Mouse (Mus musculus): ENCODE results near the gene Gm45233. TPM values are rescaled to one million over a fixed set of nuclear protein-coding genes. Genes with fewer than 3 reads are reported as not detected.

Gene Gm45233
- polyA plus RNA-seq, 1 experiment from 2014 or later = not detected

DNA sequence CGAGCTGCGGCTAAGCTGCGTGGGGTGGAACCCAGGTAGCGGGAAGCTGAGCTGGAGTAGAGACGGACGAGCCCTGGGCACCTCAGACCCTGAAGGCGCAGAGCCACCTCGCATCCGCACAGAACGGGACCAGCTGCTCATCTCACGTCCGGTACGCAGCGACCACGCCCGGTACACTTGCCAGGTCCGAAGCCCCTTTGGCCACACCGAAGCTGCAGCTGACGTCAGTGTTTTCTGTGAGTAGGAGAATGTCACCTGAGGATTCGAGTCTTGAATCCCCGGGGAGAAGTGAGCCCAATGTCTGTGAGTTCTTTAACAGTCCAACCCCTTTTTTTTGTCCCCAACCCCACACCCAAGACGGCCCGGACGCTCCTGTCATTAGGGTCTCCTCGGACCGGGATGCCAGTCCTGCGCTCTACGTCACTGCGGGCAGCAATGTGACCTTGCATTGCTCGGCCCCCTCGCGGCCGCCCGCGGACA is 21.0 kb downstream of the Gm45233 start:
- H3K27ac ChIP-seq (replicated peaks in 1 of 2; ENCODE audit: control insufficient read depth in 1 of 2, insufficient read depth in 1 of 2, low read depth in 2 of 2, low read length in 2 of 2) = no peak overlapping the region
- peak overlapping the region; percentile 44 to 50 for H3K4me3 ChIP-seq (ENCODE audit: control insufficient read depth in 1 of 2, insufficient read depth in 1 of 2, low read depth in 1 of 2, low read length in 2 of 2)
- 7% methylated on average over 35 of the region's 35 CpGs for WGBS
- no peaks in the 10 kb centered on the region for H3K9me3 ChIP-seq (ENCODE audit: control insufficient read depth, low read length)
- no peaks in the 10 kb centered on the region for H3K36me3 ChIP-seq (ENCODE audit: control insufficient read depth, insufficient read depth, low read length)
- H3K4me1 ChIP-seq (ENCODE audit: control insufficient read depth in 2 of 2, insufficient read depth in 2 of 2, low read length in 2 of 2) = peaks cover 7 to 11% of the 10 kb centered on the region in 2 experiments; a peak in 1 of 4 replicates
- peak overlapping the region; percentile 67 for H3K9ac ChIP-seq (ENCODE audit: low read length)
- peak overlapping the region; percentile 96 for H3K4me2 ChIP-seq (ENCODE audit: low read length)
- peak; percentile 78 for ATAC-seq (ENCODE audit: insufficient number of reproducible peaks, insufficient read depth, low FRiP score, low read depth)
- H3K27me3 ChIP-seq (ENCODE audit: control insufficient read depth, insufficient read depth, low read length) = no peaks in the 10 kb centered on the region; the same call in 1 of the 2 replicates

DNA sequence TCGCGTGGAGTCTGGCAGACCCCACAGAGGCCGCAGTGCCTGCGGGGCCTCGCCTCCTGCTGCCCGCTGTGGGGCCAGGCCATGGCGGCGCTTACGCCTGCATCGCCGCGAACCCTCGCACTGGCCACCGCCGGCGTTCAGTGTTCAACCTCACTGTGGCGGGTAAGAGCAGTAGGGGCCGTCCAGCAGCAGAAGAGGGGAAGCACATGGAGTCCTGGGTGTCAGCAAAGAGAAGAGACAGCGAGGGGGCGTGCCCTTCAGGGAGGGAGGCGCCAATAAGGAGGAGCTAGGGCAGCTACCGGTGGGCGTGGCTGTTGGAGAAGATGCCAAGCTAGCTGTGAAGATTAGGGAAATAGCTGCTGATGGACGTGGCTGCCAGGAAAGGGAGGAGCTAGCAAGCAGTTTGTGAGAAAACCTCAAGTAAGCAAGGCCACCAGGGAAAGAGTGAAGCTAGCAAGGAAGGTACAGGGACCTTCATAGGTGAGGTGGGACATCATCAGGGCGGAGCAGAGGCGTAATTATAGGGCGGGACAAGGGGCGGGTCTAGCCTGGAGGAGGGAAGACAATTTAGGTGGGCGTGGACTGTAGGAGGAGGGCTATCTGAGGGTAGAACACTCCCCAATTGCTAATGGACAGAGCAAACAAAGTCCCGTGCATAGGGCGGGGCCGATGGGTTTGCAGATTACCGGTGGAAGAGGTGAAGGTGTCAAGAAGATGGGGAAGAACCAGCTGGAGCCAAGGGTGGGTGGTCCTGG is 21.6 kb downstream of the Gm45233 start:
- H3K4me3 ChIP-seq (ENCODE audit: control insufficient read depth in 1 of 2, insufficient read depth in 1 of 2, low read depth in 1 of 2, low read length in 2 of 2) = peak overlapping the region; percentile 44 to 50
- H3K36me3 ChIP-seq (ENCODE audit: control insufficient read depth, insufficient read depth, low read length) = no peaks in the 10 kb centered on the region
- 0 out of 4 replicates have a peak overlapping the region, but pooled peaks of 1 of the 2 experiments have one; percentile 1 for H3K27ac ChIP-seq (replicated peaks in 1 of 2; ENCODE audit: control insufficient read depth in 1 of 2, insufficient read depth in 1 of 2, low read depth in 2 of 2, low read length in 2 of 2)
- peak overlapping the region; percentile 96 for H3K4me2 ChIP-seq (ENCODE audit: low read length)
- no peaks in the 10 kb centered on the region; the same call in 1 of the 2 replicates for H3K27me3 ChIP-seq (ENCODE audit: control insufficient read depth, insufficient read depth, low read length)
- peaks cover 7 to 11% of the 10 kb centered on the region in 2 experiments; a peak in 1 of 4 replicates for H3K4me1 ChIP-seq (ENCODE audit: control insufficient read depth in 2 of 2, insufficient read depth in 2 of 2, low read length in 2 of 2)
- no peaks in the 10 kb centered on the region for H3K9me3 ChIP-seq (ENCODE audit: control insufficient read depth, low read length)
- peak; percentile 76 for ATAC-seq (ENCODE audit: insufficient number of reproducible peaks, insufficient read depth, low FRiP score, low read depth)
- WGBS = under 1% methylated on average over 33 of the region's 33 CpGs
- H3K9ac ChIP-seq (ENCODE audit: low read length) = peak overlapping the region; percentile 67

DNA sequence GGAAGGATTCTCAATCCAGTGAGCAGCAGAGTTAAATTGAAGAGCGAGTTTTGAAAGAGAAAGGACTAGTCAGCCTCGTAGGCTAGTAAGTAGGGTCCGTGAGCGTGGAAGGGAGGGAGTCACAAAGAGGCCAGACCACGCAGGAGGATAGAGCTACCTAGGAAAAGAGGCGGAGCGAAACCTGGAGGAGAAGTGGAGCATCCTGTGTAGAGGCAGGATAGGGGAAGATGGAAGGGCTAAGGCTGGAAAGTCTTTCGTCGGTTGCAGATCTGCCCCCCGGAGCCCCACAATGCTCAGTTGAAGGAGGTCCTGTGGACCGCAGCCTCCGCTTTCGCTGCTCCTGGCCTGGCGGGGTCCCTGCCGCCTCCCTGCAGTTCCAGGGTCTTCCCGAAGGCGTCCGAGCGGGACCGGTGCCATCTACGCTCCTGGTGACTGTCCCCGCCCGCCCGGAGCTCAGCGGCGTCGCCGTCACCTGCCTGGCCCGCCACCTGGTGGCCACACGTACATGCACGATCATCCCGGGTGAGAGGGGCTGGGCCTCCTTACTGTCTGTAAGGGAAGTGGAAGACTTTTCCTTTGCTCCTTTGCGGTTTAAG is 22.3 kb downstream of the Gm45233 start:
- peak; percentile 62 for ATAC-seq (ENCODE audit: insufficient number of reproducible peaks, insufficient read depth, low FRiP score, low read depth)
- H3K27ac ChIP-seq (replicated peaks in 1 of 2; ENCODE audit: control insufficient read depth in 1 of 2, insufficient read depth in 1 of 2, low read depth in 2 of 2, low read length in 2 of 2) = 0 out of 4 replicates have a peak overlapping the region, but pooled peaks of 1 of the 2 experiments have one; percentile 1
- peak overlapping the region; percentile 96 for H3K4me2 ChIP-seq (ENCODE audit: low read length)
- peak overlapping the region; percentile 44 to 50 for H3K4me3 ChIP-seq (ENCODE audit: control insufficient read depth in 1 of 2, insufficient read depth in 1 of 2, low read depth in 1 of 2, low read length in 2 of 2)
- peak overlapping the region; percentile 67 for H3K9ac ChIP-seq (ENCODE audit: low read length)
- no peaks in the 10 kb centered on the region for H3K9me3 ChIP-seq (ENCODE audit: control insufficient read depth, low read length)
- under 1% methylated on average over 33 of the region's 33 CpGs for WGBS
- peaks cover 7 to 11% of the 10 kb centered on the region in 2 experiments; a peak in 1 of 4 replicates for H3K4me1 ChIP-seq (ENCODE audit: control insufficient read depth in 2 of 2, insufficient read depth in 2 of 2, low read length in 2 of 2)
- H3K36me3 ChIP-seq (ENCODE audit: control insufficient read depth, insufficient read depth, low read length) = no peaks in the 10 kb centered on the region
- H3K27me3 ChIP-seq (ENCODE audit: control insufficient read depth, insufficient read depth, low read length) = no peaks in the 10 kb centered on the region; the same call in 1 of the 2 replicates

DNA sequence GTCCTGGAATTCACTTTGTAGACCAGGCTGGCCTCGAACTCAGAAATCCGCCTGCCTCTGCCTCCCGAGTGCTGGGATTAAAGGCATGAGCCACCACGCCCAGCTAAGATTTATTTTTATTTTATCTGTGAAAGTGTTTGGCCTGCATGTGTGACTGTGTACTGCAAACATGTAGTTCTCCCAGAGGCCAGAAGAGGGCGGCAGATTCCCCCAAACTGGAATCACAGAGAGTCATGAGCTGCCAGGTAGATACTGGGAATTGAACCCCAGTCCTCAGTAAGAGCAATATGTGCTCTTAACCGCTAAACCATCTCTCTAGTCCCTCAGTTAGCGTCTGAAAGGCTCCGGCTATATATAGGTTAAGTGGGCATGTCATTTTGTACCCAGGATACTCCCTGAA is 26.4 kb downstream of the Gm45233 start:
- H3K4me3 ChIP-seq (ENCODE audit: control insufficient read depth in 1 of 2, insufficient read depth in 1 of 2, low read depth in 1 of 2, low read length in 2 of 2) = no peak overlapping the region
- no peak overlapping the region for H3K27ac ChIP-seq (replicated peaks in 1 of 2; ENCODE audit: control insufficient read depth in 1 of 2, insufficient read depth in 1 of 2, low read depth in 2 of 2, low read length in 2 of 2)
- H3K4me2 ChIP-seq (ENCODE audit: low read length) = no peak overlapping the region
- H3K4me1 ChIP-seq (ENCODE audit: control insufficient read depth in 2 of 2, insufficient read depth in 2 of 2, low read length in 2 of 2) = peaks cover 5 to 8% of the 10 kb centered on the region in 2 experiments; a peak in 1 of 4 replicates
- no peak overlapping the region for H3K9ac ChIP-seq (ENCODE audit: low read length)
- peaks cover 10% of the 10 kb centered on the region for H3K27me3 ChIP-seq (ENCODE audit: control insufficient read depth, insufficient read depth, low read length)
- no peaks in the 10 kb centered on the region for H3K9me3 ChIP-seq (ENCODE audit: control insufficient read depth, low read length)
- no peak for ATAC-seq (ENCODE audit: insufficient number of reproducible peaks, insufficient read depth, low FRiP score, low read depth)
- no peaks in the 10 kb centered on the region for H3K36me3 ChIP-seq (ENCODE audit: control insufficient read depth, insufficient read depth, low read length)
- WGBS = 41% methylated on average over 8 of the region's 8 CpGs

DNA sequence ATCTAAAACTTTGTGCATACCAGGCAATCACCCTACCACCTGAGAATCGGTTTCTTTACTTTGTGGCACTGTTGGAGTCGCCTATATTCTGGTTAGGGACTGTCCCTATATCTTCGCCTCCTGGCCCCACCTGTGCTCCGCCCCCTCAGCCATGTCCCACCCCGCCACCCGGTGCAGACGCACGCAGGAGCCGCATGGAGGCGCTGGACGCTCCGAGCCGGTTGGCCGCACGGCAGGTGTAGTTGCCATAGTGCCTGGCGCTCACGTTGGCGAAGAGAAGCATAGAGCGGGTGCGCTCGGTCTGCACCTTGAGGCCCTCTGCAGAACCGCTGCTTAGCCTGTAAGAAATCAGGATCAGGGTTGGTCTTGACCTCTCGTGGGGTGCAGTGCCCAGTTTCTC is 31.8 kb downstream of the Gm45233 start:
- no peaks in the 10 kb centered on the region for H3K36me3 ChIP-seq (ENCODE audit: control insufficient read depth, insufficient read depth, low read length)
- no peak overlapping the region for H3K4me2 ChIP-seq (ENCODE audit: low read length)
- H3K9ac ChIP-seq (ENCODE audit: low read length) = no peak overlapping the region
- H3K27ac ChIP-seq (replicated peaks in 1 of 2; ENCODE audit: control insufficient read depth in 1 of 2, insufficient read depth in 1 of 2, low read depth in 2 of 2, low read length in 2 of 2) = no peak overlapping the region
- H3K4me1 ChIP-seq (ENCODE audit: control insufficient read depth in 2 of 2, insufficient read depth in 2 of 2, low read length in 2 of 2) = no peaks in the 10 kb centered on the region
- peaks cover 47% of the 10 kb centered on the region for H3K27me3 ChIP-seq (ENCODE audit: control insufficient read depth, insufficient read depth, low read length)
- no peaks in the 10 kb centered on the region for H3K9me3 ChIP-seq (ENCODE audit: control insufficient read depth, low read length)
- WGBS = 7% methylated on average over 23 of the region's 23 CpGs
- ATAC-seq (ENCODE audit: insufficient number of reproducible peaks, insufficient read depth, low FRiP score, low read depth) = no peak
- no peak overlapping the region for H3K4me3 ChIP-seq (ENCODE audit: control insufficient read depth in 1 of 2, insufficient read depth in 1 of 2, low read depth in 1 of 2, low read length in 2 of 2)

DNA sequence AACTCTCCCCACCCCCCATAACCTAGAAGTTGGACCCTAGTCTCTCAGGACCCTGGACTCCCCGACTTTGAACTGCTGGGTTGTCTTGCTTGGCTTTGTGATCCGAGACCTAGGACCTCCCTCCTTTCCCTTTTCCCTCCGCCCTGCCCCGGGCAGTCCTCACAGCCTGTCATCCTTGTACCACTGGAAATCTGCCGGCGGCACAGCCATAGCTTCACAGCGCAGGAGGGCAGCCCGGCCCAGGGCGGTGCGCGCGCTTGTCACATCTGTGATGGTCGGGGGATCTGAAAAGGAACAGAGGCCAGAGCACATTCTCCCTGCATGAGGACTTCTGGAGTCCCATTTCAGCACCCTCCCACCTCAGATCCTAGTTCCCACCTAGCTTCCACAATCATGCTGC is 32.4 kb downstream of the Gm45233 start:
- Histone ChIP-seq H3K4me1 (ENCODE audit: control insufficient read depth in 2 of 2, insufficient read depth in 2 of 2, low read length in 2 of 2) (no peaks in the 10 kb centered on the region), H3K9ac (ENCODE audit: low read length) (no peak overlapping the region), H3K4me3 (ENCODE audit: control insufficient read depth in 1 of 2, insufficient read depth in 1 of 2, low read depth in 1 of 2, low read length in 2 of 2) (no peak overlapping the region), H3K4me2 (ENCODE audit: low read length) (no peak overlapping the region; the same call in 1 of the 2 replicates), H3K27me3 (ENCODE audit: control insufficient read depth, insufficient read depth, low read length) (peaks cover 47% of the 10 kb centered on the region), H3K27ac (replicated peaks in 1 of 2; ENCODE audit: control insufficient read depth in 1 of 2, insufficient read depth in 1 of 2, low read depth in 2 of 2, low read length in 2 of 2) (no peak overlapping the region), H3K36me3 (ENCODE audit: control insufficient read depth, insufficient read depth, low read length) (no peaks in the 10 kb centered on the region), H3K9me3 (ENCODE audit: control insufficient read depth, low read length) (no peaks in the 10 kb centered on the region)
- 4% methylated on average over 13 of the region's 13 CpGs for WGBS
- no peak for ATAC-seq (ENCODE audit: insufficient number of reproducible peaks, insufficient read depth, low FRiP score, low read depth)

DNA sequence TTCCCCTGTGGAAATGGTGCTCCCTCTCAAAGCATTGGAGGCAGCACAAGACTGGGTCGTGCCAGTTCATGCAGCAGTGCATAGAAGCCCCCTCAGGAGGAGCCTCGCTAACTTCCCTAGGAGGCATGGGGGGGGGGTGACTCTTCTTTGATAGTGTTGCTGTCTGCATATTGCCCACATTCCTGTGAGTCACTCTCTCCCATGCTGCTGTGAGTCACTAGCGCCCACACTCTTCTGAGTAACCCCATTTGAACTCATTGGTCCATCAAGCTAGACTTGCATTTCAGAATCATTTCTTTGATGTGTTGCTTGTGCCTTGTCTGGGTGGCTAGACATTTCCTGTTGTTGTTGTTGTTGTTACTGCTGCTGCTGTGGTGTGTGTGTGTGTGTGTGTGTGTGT is 37.3 kb downstream of the Gm45233 start:
- no peak overlapping the region for H3K9ac ChIP-seq (ENCODE audit: low read length)
- ATAC-seq (ENCODE audit: insufficient number of reproducible peaks, insufficient read depth, low FRiP score, low read depth) = no peak
- H3K36me3 ChIP-seq (ENCODE audit: control insufficient read depth, insufficient read depth, low read length) = no peaks in the 10 kb centered on the region
- H3K4me3 ChIP-seq (ENCODE audit: control insufficient read depth in 1 of 2, insufficient read depth in 1 of 2, low read depth in 1 of 2, low read length in 2 of 2) = no peak overlapping the region
- H3K4me1 ChIP-seq (ENCODE audit: control insufficient read depth in 2 of 2, insufficient read depth in 2 of 2, low read length in 2 of 2) = peaks cover 2 to 4% of the 10 kb centered on the region in 2 experiments; a peak in 2 of 4 replicates
- H3K27ac ChIP-seq (replicated peaks in 1 of 2; ENCODE audit: control insufficient read depth in 1 of 2, insufficient read depth in 1 of 2, low read depth in 2 of 2, low read length in 2 of 2) = no peak overlapping the region
- H3K9me3 ChIP-seq (ENCODE audit: control insufficient read depth, low read length) = no peaks in the 10 kb centered on the region
- WGBS = 65% methylated on average over 3 of the region's 3 CpGs
- peaks cover 29% of the 10 kb centered on the region for H3K27me3 ChIP-seq (ENCODE audit: control insufficient read depth, insufficient read depth, low read length)
- H3K4me2 ChIP-seq (ENCODE audit: low read length) = no peak overlapping the region
